Mouse (Mus musculus): ENCODE results near the gene Tacr1. TPM values are rescaled to one million over a fixed set of nuclear protein-coding genes. Genes with fewer than 3 reads are reported as not detected.

The Tacr1 gene
- total RNA-seq, 2 experiments from 2014 or later = 2.3 to 2.4 TPM

GRCm38 (mm10) chr6:82522567-82522966 is 120.4 kb downstream of the Tacr1 start:
- DNase-seq (ENCODE audit: low spot score in 2 of 2) = no peak

DNA sequence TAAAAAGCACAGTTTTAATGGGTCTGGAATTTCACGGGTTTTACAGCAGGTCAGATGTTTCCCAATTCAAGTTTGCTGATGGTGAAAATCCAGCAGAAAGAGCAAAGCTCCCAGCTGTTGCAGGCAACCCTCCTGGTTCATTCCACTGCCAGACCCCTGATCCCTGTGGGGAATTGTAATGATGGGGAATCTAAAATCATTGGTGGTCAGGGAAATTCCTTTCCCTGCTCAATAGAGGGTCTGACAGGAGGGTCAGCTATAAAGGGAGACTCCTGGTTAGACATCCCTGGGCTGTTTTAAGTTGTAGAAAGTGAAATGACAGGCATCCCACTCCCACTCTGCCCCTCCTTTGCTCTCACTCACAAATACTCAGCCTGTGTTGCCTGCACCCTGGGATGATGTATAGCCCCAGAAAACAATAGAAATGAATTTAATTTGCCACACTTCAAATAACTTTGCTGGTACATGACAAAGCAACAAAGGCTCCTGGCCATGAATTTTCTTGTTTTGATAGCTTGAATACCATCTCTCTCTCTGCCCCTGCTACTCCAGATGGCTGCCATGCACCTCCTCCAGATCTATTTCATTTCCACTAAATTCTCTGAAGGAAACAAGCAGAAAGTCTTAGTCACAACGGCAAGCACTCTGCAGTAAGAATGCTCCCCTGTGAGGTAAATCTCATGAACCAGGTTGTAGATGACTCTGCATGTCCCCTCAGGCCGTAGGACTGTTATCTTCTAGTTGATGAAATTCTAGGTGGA is 123.2 kb downstream of the Tacr1 start:
- peak in 1 of 2 experiments; percentile 28 for DNase-seq (ENCODE audit: low spot score in 2 of 2)

GRCm38 (mm10) chr6:82528631-82529030 is 126.5 kb downstream of the Tacr1 start:
- no peak for DNase-seq (ENCODE audit: low spot score in 2 of 2)

DNA sequence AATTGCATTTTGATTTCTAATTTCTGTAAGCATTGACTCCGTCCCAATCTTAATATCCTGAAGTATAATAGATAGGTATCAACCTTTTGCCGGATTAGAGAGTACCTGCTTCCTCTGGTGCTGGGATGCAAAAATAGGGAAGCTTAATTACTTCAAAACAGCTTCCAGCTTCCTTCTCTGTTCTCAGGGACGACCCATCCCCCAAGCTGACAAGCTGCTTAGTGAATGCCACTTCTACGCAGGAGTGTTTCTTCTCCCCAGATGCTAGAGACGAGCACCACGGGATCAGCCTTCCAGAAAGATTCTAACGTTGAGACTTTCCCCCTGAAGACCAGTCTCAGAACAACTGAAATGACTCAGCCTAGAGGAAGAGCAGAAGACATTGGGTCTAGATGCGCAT is 134.5 kb downstream of the Tacr1 start:
- no peak for DNase-seq (ENCODE audit: low spot score in 2 of 2)

DNA sequence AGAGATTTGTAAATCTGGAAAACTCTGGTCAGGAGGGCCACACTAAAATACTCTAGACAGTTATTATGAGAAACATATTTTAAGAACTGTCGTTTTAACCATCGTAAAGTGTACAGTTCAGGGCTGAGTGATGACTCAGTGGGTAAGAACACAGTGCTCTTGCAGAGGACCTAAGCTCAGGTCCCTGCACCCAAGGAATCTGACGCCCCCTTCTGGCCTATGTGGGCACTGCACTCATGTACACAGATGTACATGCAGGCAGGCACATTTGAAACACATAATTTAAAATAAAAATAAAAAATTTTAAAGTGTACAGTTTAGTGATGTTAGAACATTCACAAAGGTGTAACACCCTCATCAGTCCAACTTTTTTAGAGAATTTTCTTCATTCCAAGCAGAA is 147.1 kb downstream of the Tacr1 start:
- no peak for DNase-seq (ENCODE audit: low spot score in 2 of 2)

DNA sequence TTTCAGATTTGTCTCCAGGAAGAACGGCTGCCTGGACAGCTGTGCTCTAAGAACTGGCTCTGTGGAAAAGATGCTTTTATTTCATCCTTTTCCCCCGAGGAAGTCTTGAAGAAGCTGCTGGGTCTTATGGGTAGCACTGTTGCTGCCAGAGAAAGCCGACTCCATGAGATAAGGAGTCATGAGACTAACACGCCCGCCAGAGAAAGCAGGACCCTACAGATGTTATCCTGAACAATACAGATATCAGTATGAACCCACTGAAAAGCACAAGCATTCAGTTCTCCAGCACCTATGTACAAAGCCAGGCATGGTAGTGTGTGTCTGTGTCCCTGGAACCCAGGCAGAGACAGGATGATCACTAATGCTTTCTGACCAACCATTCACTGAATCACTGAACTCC is 173.3 kb downstream of the Tacr1 start:
- no peak for DNase-seq (ENCODE audit: low spot score in 2 of 2)

DNA sequence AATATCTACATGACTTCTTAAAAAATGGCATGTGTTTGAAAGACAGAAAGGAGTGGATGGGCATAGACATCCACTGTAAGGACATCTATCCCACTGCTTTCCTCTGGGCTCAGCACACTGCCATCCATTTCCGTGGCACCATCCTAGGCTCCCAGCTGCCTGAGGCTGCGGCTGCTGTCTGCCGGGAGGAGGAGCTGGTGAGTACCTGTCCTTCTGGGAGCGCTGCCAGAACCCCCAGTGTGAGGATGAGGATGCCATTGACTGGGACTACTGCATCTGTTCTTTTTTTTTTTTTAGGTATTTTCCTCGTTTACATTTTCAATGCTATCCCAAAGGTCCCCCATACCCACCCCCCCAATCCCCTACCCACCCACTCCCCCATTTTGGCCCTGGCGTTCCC is 183.3 kb downstream of the Tacr1 start:
- DNase-seq (ENCODE audit: low spot score in 2 of 2) = no peak

DNA sequence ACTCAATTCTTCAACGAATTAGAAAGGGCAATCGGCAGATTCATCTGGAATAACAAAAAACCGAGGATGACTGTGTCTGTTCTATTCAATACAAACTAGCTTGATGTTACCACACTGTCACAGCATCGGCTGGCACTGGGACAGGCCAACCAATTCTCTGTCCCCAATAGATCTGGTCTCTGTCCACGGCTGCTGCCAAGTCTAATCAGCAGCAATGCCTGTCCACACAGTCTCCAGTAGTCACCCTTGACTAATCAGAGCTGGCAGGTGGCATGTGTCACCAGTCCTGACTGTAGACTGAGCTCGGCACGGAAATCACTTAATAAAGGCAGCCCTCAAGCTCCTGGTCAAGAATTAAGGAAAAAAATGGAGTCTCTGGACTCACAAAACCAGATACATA is 187.3 kb downstream of the Tacr1 start:
- DNase-seq (ENCODE audit: low spot score in 2 of 2) = peak in 1 of 2 experiments; percentile 20

- DNase-seq (ENCODE audit: low spot score in 2 of 2) = no peak
Observed at GRCm38 (mm10) chr6:82595461-82596090, 193.4 kb downstream of the Tacr1 start.

DNA sequence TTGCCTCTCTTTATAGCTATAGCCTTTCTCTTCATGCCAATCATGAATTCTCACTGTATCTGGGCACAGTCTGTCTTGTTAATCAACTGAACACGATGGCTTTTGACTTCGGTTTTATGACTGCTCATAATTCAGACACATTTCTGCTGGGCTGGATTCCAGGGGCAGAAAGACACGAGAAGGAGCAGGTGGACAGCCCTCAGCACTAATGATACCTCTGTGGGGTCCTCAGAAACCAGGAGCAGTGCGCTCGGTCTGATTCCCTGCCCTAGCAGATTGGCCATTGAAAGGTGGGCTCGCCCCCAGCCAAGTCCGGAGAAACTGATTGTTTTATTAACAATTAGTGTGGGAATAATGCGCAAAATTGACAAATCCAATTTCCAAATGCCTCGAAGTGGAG is 201.1 kb downstream of the Tacr1 start:
- DNase-seq (ENCODE audit: low spot score in 2 of 2) = no peak

DNA sequence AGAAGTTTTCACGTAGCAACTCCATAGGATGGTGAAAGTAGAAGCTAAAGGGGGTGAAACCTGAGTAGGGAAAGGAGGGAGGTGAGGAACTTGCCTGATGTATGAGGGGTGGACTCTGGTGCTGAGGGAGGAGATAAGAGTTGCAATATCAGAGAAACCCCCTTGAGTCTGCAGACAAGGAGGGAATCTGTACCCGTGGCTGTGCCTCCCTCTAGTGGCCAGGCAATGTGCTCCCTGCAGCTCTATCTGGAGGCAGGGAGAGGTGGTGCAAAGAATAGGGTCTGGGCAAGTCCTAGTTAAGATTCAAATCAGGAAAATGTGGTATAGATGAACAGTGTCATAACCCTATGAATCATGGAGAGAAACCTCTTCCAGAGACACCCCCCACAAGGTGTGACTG is 201.5 kb downstream of the Tacr1 start:
- DNase-seq (ENCODE audit: low spot score in 2 of 2) = peak in 1 of 2 experiments; percentile 43

GRCm38 (mm10) chr6:82604791-82605190 is 202.7 kb downstream of the Tacr1 start:
- no peak for DNase-seq (ENCODE audit: low spot score in 2 of 2)

DNA sequence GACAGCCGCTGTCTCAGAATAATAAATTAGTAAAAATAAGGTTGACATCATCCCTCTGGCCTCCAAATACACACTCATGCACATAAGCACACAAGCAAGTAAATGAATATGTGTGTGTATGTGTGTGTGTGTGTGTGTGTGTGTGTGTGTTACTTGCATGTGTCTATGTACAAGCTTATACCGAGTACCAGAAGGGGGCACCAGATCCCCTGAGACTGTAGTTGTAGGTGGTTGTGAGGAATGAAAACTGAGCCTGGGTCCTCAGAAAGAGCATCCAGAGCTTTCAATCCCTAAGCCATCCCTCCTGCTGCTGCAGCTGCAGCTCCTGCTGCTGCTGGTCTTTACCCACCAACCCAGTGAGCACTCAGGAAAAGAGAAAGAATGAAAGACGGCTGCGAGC is 206.6 kb downstream of the Tacr1 start:
- no peak for DNase-seq (ENCODE audit: low spot score in 2 of 2)

DNA sequence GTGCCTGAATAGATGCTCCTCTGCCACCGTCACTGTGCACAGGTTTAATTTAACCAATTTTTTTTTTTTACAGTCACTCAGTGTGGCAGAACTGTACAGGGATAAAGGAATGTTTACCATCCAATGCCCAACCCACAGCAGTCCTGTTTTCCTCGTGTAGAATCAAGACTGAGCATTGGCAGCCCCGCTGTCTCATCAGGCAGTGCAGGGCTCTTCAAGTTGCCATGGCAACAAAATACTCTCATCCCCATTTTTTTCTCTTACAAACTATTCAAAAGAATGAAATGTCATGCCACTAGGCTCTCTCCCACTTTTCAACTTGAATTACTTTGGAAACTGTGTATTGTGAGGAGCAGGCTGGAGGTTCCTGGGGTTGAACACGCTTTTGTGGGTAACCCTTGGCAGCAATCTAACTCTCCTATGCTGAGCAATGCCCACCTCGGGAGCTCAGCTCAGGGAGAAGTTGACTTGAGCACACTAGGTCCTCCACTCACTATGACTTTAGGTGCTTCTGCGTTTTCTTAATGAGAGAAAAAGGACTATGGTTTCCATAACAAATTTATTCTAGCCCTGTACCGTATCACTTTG is 207.3 kb downstream of the Tacr1 start:
- DNase-seq (ENCODE audit: low spot score in 2 of 2) = peak in 1 of 2 experiments; percentile 22

All from layer of hippocampus, postnatal 14 days (tissue).